Mouse (Mus musculus) brown adipose tissue, adult 24 weeks (tissue): ENCODE results near the gene Slc25a19. TPM values are rescaled to one million over a fixed set of nuclear protein-coding genes. Genes with fewer than 3 reads are reported as not detected.

ENCODE experiments used
- H3K27ac ChIP-seq: fragments of 200-500 bp; replicated peaks from 2 replicates; pipeline ENCODE4 v1.5.1; 2012; ENCODE audit warnings: low read depth, mild to moderate bottlenecking, low read length
- H3K4me1 ChIP-seq: fragments of 200-500 bp; 2 replicates; pipeline ENCODE4 v1.6.1; 2012; ENCODE audit warnings: low read length, mixed read lengths; ENCODE audit not compliant: control insufficient read depth, insufficient read depth, insufficient read length
- H3K4me3 ChIP-seq: fragments of 200-500 bp; 2 replicates; pipeline ENCODE4 v1.5.1; 2012; ENCODE audit warnings: low read depth, mild to moderate bottlenecking, low read length, moderate library complexity; ENCODE audit not compliant: insufficient read depth
- polyA plus RNA-seq: library from polyadenylated mRNA; stranded (reverse); fragments of >200 nt; gene quantifications from 2 replicates; pipeline ENCODE4 v1.2.4, GENCODE M21; 2012; ENCODE audit not compliant: missing spikeins, insufficient read depth, insufficient read length

Gene Slc25a19
- polyA plus RNA-seq, 1 experiment = 392 TPM

DNA sequence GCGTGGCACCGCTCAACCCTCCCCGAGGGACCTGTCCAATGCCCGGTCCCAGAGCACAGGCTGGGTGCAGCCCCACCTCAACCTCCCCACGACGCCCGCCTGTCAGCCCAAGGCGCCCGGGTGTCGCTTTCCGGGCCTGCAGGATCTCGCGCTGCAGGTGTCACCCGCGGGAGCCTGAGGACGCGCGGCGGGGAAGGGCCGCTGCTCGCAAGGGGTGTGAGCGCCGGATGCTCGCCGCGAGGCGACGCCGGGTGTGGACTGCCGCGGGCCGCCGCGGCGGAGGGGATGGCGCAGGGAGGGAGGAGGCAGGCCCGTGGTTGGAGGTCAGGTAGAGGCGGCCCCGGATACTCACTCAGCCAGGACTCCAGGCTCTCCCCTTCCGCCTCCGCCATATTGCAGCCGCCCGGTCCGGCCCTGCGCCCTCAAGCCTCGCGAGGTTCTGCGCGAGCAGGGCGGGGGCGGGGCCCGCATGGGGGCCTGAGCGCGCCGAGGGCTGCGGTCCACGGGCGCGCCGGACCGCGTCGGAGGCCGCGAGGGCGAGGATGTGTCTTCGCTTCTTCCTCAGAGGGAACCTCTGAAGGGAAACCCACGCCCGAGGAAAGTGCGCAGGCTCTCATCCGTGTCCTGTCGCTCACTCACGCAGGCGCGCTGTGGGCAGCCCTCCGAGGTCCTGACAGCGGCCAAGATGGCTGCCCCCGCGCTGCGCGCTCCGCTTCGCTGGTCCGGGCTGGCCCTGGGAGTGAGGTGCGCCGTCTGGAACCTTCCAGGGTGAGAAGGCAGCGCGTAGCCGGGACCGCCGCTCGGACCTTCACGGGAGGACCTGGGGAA is 24.4 kb downstream of the Slc25a19 start, which contains the start of the genes Mrps7 and Gga3:
Mrps7 (plus strand) TSS at position 450 of the 828 bp plus-strand sequence.
Gga3 (minus strand) TSS at position 576 of the 828 bp plus-strand sequence.
- Histone ChIP-seq H3K27ac (peak within 1 kb of the TSS; percentile 99), H3K4me1 (peaks cover 11% of the 10 kb centered on the region), H3K4me3 (peak within 1 kb of the TSS; percentile 88)

DNA sequence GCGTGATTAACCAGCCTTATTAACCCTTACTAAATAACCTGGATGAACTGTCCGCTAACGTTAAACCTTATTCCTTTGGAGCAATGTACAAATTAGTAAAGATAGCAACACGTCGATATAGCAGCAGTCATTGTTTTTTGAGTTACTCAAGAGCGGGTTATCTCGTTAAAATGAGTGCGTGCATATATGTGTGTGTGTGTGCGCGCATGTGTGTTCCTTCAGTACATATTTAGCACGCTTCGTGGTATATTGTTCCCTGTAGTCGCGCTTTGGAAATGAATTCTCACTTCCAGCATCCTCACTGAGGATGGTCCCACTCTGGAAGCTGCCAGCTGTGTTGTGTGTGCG is 25.0 kb downstream of the Slc25a19 start:
- peak overlapping the region; percentile 40 for H3K27ac ChIP-seq
- peaks cover 11% of the 10 kb centered on the region for H3K4me1 ChIP-seq
- H3K4me3 ChIP-seq = peak overlapping the region; percentile 88

DNA sequence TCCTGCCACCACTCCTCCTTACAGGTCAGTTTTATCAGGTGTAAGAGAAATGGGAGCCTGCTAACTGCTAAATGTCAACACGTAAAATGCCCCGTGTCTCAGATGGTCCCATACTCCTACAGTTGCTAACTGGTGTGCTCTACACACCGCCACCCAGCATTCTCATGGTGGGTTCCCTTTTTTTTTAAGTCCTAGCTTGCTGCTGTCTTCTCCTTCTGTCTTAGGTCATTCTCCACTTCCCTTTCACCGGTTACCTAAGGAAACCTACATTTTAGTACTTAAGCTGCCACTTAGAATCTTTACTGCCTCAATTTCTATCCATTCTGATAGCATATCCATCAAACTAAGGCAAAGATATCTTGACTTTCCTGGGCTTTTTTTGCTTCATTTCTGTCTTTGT is 26.9 kb downstream of the Slc25a19 start:
- Histone ChIP-seq H3K4me3 (no peak overlapping the region), H3K4me1 (peaks cover 11% of the 10 kb centered on the region), H3K27ac (no peak overlapping the region)

DNA sequence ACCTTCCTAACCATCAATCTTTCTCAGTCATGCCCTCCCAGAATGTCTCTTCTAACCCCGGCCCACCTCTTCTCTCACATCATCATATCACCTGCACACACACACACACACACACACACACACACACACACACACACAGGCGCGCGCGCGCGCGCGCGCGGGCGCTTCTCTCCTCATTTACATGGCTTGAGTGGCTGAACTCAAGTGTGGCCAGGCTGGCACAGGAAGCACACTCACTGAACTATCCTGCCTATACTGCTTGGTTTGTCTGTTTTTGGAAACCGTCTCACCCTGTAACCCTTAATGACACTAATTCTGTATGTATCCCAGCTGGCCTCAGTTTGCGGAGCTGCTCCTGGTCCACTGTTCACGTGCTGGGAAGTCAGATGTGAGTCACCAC is 27.4 kb downstream of the Slc25a19 start:
- no peak overlapping the region for H3K4me3 ChIP-seq
- H3K4me1 ChIP-seq = peaks cover 11% of the 10 kb centered on the region
- H3K27ac ChIP-seq = no peak overlapping the region

DNA sequence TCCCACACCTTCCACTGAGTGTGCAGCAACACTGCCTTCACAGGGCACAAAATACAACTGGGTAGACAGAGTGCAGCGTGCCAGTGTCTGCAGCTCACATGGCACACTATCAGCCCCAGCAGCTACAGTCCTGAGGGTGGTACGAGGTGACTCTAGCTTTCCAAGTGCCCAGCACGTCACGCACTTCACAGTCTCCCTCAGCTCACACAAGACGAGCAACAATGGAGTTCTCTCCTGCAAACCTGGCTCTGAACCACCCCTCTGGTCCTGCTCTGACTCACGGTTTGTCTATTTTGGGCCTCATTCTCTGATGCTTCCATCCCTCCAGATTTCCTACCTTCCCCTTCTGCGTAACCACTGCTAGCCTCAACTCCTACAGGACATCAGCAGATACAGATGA is 28.4 kb downstream of the Slc25a19 start:
- Histone ChIP-seq H3K27ac (no peak overlapping the region), H3K4me3 (no peak overlapping the region), H3K4me1 (peaks cover 10% of the 10 kb centered on the region)

DNA sequence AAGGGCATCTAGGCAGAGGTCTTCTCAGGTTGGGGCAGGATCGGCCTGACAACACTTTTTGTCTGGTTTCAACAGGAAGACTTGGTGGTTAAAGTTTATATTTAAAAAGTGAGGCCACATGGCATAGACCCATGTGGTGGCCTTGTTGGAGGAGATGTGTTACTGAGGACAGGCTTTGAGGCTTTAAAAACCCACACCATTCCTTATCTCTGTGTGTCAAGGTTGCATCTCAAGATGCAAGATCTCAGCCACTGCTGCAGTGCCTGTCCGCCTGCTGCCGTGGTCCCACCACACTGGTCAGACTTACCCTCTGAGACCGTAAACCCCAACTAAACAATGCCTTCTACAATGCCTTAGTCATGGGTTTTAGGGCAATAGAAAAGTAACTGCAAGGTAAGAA is 29.8 kb downstream of the Slc25a19 start:
- Histone ChIP-seq H3K4me3 (no peak overlapping the region), H3K4me1 (peaks cover 8% of the 10 kb centered on the region; the same call in 1 of the 2 replicates), H3K27ac (no peak overlapping the region)

DNA sequence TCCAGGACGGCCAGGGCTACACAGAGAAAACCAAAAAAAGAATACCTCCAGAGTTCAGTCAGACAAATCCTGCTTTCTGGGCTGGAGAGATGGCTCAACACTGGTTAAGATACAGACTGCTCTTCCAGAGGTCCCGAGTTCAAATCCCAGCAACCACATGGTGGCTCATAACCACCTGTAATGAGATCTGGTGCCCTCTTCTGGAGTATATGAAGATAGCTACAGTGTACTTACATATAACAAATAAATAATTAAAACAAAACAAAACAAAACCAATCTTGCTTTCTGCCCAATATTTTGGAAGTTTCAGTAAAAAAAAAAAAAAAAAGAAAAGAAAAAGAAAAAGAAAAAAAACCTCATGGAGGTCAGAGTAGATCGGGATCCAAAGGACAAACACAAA is 32.9 kb downstream of the Slc25a19 start:
- no peaks in the 10 kb centered on the region for H3K4me1 ChIP-seq
- H3K27ac ChIP-seq = no peak overlapping the region
- H3K4me3 ChIP-seq = no peak overlapping the region

DNA sequence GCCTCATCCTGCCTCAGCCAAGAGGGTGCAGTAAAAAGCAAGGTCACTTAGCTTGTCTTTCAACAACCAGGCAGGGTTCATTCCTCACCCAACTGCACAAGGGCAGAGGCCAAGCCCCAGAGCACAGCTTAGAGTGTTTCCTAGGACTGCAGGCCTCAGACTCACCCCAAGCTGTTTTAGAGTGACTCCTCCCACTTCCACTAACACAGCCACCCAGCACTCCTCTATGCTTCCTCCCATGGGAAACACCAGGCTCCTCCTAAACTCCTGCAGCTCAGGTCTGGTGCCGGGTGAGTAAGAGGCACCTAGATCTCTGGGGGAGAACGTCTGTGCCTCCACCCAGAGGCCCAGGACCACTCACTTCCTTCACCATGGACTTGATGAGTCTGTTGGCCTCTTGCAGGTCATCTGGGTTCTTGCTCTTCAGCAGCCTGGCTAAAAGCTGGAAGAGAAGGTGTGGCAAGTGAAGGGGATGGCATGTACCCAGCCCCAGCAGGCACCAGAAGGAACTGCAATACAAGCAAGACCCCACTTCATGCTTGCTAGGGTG is 37.5 kb downstream of the Slc25a19 start:
- H3K4me3 ChIP-seq = no peak overlapping the region
- no peak overlapping the region for H3K27ac ChIP-seq
- H3K4me1 ChIP-seq = no peaks in the 10 kb centered on the region

DNA sequence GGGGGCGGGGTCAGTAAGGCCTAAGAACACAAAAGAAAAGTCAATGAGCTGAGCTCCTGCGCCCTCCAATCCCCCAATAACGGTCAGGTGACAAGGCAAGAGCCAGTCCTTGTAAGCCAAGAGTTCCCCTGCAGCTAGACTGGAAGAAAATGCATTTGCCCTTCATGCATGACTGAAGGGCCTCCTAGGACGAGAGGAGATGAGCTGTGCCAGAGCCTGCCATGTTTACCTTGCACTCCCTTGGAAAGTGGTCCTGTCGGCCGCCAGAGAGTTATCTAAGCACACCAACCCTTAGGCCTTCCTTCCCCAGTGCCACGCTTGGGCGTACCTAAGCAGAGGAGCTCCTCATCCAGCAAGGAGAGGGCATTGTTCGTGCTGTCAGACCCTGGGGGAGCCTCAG is 40.1 kb downstream of the Slc25a19 start:
- peaks cover 8% of the 10 kb centered on the region; the same call in 1 of the 2 replicates for H3K4me1 ChIP-seq
- no peak overlapping the region for H3K27ac ChIP-seq
- H3K4me3 ChIP-seq = no peak overlapping the region

DNA sequence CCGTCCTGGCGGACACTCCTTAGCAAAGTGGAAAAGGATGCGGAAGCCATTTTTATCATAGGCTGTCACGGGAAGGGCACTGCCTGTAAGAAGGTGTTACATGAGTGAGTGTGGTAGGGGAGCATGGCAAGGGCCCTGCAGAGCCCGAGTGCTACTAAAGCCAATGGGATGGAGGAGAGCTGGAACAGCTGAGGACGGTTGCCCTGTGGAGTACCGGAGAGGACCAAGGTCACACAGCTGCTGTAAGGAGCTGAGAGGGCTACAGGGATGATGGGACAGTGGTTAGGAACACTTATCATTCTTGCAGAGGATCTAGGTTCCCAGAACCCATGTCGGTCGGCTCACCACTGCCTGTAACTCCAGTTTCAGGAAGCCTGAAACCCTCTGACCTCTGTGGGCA is 41.7 kb downstream of the Slc25a19 start:
- Histone ChIP-seq H3K4me3 (no peak overlapping the region), H3K27ac (no peak overlapping the region), H3K4me1 (peaks cover 8% of the 10 kb centered on the region; the same call in 1 of the 2 replicates)

DNA sequence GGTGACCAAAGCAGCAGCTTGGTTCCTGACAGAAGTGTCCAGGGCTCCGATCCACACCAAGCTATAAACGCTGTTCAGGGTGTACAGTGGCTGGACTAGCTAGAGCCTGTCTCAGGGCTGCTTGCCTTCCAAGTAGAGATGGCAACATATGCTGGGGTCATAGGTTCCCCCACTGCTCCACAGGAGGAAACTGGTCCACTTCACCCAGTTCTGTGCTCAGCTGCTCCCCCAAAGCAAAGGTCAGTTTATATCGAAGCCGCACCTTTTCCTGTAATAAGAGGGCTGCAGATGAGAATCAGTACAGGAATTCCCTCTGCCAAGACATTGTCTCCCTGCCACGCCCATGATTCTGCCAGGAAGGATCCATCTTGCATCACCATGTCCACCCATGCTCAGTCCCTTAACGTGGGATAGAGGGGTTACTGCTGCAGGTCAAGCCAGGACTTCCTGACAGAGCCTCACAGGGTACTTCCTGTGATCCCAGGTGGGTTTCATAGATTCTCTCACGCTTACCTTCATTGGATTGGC is 42.5 kb downstream of the Slc25a19 start:
- H3K4me3 ChIP-seq = no peak overlapping the region
- peaks cover 8% of the 10 kb centered on the region; the same call in 1 of the 2 replicates for H3K4me1 ChIP-seq
- H3K27ac ChIP-seq = peak overlapping the region; percentile 43; the same call in 1 of the 2 replicates

DNA sequence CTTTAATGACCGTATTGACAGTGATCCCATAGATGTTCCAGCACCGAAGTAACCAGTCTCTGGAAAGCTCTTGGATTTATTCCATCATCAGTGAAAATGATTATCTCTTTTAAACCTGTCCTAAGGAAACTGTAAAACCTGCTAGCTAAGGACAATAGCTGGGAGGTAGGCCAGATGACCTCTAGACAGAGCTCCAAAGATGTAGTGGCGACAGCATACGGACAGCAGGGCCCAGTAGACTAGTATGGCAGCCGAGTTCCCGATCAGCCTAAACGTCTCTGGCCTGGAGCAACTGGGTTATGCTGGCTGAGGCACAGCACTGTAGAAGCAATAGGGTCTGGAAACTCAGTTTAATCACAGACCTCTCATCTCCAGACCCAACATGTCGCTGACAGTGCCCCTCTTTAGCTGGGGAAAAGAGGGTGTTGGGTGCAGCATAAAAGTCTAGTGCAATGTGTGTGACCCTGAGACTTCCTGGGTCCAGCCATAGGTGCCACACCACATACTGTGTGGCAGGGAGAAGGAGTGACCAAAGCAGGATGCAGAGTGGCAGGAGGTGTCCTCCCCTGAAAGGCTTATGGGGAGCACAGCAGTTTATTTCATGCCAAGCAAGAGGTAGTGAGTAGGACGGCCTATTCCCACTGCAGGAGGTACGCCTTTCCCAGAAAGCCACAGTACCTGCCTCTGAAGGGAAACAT is 43.6 kb downstream of the Slc25a19 start:
- Histone ChIP-seq H3K4me3 (no peak overlapping the region), H3K4me1 (peaks cover 8% of the 10 kb centered on the region; the same call in 1 of the 2 replicates), H3K27ac (peak overlapping the region; percentile 43)

DNA sequence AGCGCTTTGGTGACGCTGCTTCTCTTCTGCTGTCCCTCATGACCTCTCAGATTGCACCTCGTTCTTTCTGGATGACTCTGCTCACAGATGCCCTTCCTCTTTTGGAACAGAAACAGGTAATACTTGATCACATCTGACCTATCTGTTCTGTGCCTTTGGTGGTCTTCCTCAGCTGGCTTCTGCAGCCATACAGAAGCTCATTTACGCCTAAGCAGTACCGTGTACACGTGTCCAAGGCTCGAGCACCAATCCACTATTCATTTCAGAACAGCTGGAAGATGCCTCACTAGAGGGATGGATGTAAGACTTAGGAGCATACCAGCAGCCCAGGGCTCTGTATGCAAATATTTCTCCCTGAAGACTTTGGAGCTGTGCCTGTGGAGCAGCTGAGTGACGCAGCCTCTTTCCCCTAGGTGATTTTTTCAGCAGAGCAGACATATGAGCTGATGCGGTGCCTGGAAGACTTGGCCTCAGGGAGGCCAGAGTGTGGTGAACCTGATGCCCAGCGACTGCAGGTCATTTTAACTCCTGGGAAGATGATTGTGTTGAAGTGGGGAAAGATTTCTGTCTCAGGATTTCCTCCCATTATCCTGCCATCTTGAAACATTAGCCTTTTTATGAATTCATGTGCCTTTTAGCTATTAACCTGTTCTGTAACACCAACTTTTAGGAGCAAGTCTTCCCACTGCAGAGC is 45.0 kb downstream of the Slc25a19 start:
- Histone ChIP-seq H3K4me1 (peaks cover 8% of the 10 kb centered on the region; the same call in 1 of the 2 replicates), H3K4me3 (no peak overlapping the region), H3K27ac (no peak overlapping the region)

DNA sequence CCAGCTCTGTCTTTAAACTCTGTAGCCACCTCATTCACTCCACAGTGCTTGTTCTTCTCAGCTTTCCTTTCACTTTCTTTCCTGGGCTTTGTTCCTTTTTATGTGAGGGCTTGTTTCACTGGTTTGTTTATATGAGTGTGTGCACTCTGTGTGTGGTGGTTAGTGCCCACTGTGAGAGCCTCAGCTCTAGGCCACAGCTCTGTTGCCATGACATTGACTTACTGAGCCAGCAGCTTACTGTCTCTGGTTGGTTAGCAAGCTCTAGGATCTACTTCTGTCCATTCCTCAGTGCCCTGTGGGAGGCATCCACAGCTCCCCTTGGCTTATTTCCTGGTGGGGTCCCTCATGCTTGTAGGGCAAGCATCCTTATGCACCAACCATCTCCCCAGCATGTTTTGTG is 49.0 kb downstream of the Slc25a19 start:
- Histone ChIP-seq H3K4me3 (no peak overlapping the region), H3K4me1 (no peaks in the 10 kb centered on the region), H3K27ac (no peak overlapping the region)

DNA sequence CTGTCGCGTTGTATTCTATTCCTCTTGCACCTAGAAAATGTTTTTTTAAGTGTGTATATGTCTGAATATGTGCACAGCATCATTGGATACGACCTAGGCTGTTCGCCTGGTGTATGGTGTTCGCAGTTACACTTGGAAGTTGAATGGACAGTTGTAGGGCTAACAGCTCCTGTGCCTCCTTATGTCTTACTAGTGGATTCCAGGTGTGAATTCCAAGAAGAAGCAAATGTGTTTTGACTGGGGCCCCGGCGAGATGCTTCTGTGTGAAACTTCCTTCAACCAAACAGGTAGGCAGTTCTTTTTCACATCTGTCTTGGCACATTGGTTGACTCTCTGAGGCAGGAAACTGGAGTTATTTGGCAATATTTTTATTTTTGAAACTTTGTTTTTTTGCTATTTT is 63.1 kb downstream of the Slc25a19 start:
- Histone ChIP-seq H3K4me3 (peak overlapping the region; percentile 90), H3K27ac (no peak overlapping the region), H3K4me1 (no peaks in the 10 kb centered on the region)
